Mouse (Mus musculus) megakaryocyte, adult 5-6 weeks (primary cell): ENCODE data around the gene Trim21. TPM values are rescaled to one million over a fixed set of nuclear protein-coding genes. Genes with fewer than 3 reads are reported as not detected.

Source experiments
- ATAC-seq: 2 replicates; pipeline ENCODE4 v1.8.0; 2016; ENCODE audit warnings: mild to moderate bottlenecking, inconsistent platforms; ENCODE audit not compliant: poor library complexity, severe bottlenecking
- total RNA-seq, 2 experiments: library from RNA; stranded (forward) in 1 of 2; stranded (reverse) in 1 of 2; fragments of 153-499, 151-499 nt in 1 of 2; fragments of 221-1000, 200-1000 nt in 1 of 2; gene quantifications; 2 replicates each; pipeline versions ENCODE4 v1.2.3 to v1.2.4; 2015 to 2017

The Trim21 gene
- total RNA-seq (2015): 14.9 and 16.5 TPM in 2 replicates
- total RNA-seq (2017): 31.4 and 53.9 TPM in 2 replicates

DNA sequence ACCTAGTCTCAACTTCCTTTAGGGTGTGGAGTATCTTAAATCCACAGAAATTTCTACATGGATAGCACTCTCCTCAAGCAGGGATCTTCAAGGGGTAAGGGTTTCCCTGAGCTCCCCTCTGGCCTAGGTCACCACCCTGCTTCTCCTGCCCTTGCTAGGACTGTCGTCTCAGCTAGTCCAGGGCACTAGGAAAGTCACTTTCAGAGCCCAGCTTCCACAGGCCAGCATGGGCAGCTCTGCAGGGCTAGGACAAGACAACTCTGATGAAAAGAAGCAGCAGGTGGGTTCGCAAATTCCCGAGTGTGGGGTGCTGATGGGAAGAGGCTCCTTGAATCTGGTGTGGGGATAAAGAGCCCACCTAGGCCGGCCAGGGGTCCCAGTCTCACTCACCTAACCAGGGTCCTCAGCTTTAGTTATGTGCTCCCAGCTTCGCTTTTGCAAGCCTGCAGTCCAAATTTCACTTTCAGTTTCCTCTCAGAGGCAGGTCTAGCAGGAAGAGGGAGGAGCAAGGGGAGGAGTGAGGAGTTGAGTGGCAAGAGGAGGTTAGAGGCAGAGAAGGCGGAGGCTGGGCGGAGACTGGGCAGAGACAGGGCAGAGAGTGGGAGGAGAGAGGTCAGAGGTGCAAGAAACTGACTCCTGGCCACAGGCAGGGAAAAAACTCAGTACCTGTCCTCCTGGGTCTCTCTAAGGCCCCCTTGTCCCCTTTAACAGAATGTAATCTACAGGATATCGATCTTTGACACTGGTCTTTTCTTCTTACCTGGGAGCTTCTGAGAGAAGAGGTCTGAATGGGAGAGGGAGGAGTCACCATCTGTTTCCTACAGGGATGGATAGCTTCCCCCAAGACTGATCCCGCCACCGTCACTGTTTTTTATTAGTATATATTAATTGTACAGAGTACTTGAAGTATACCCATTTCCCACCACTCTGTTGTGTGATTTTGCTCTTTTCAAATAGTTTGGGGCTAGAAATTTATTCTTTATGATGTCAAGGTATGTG lies at the start of gene Trim21:
Trim21 (minus strand) TSS at position 488 of the 999 bp plus-strand sequence.
- ATAC-seq: peak; percentile 99

DNA sequence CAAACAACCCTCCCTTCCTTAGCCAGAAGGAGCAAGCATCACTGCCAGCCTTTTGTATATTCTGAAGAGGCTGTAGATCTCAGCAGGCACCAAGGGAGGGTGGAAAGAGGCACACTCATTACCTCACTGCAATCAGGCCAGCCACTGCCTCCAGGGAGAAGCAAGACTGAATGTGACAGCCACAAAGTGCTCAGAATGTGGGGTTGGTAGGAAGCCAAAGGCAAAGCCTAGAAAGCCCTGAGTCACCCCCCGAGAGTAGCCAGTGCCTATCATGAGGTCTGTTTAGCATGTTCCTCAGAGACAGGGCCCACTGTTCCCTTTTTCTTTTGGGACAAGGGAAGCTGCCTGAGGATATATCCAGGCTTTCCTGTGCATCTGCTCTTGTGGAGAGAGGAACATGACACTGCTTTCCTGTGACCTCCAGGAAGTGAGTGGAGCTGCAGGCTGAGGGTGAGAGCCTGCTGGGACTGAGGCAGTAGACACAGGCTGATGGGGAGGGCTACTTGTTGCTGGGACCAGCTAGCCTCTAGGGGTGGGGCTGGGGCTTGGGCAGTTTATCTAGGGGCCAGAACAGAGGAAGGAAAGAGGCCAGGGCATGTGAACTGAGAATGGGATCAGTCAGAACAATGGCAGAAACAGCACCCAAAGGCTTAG lies 32.2 kb upstream of the Trim21 start, which contains the start of gene Olfr552:
Olfr552 (plus strand) TSS at position 393 of the 654 bp plus-strand sequence.
- ATAC-seq: peak; percentile 43; the same call in 1 of the 2 replicates

- ATAC-seq: no peak
These were observed 26.5 kb upstream of the Trim21 start, which contains the start of gene Olfr551 for GRCm38 (mm10) chr7:102591786-102592185. Gene Olfr551, minus strand, starts transcription at chr7:102591886.

GRCm38 (mm10) chr7:102575998-102576397 lies 10.7 kb upstream of the Trim21 start:
- ATAC-seq: no peak

DNA sequence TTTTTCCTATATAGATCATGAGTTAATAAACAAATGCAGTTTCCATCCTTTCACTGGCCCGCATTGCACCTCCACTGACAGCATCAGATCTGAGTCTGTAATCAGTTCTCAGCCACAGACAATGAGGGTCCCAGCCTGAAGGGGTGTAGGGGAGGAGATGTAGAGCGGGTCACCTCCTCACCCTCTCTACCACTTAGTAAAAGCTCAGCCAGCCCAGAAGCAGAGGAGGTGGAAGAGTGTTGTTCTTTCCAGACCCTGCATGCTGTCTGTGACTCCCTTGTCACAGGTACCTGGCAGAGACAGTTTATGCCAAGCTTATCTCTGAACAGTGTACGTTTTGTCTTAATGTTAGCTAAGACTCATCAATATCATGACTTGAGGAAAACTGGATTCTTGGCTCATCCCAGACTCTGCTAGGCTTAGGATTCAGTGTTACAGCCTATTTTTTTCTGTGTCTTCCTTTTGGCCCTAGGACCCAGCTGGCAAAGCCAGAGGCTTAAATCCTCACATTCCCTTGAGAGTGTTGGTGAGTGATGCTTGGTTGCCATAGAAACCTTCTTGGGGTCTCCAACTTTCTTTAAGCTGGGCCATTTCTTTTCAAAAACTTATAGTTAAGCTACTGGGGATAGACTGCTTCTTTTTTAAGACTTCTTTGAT lies 8.0 kb upstream of the Trim21 start:
- no peak for ATAC-seq

- no peak for ATAC-seq
These were observed 5.9 kb upstream of the Trim21 start, which contains the start of gene Olfr550 for GRCm38 (mm10) chr7:102571142-102571541. Gene Olfr550, plus strand, starts transcription at chr7:102571442.

- ATAC-seq: no peak
These were observed 933 bp upstream of the Trim21 start for GRCm38 (mm10) chr7:102566219-102566618.

GRCm38 (mm10) chr7:102553279-102553678 lies 12.0 kb downstream of the Trim21 start:
- ATAC-seq: peak; percentile 66; the same call in 1 of the 2 replicates

DNA sequence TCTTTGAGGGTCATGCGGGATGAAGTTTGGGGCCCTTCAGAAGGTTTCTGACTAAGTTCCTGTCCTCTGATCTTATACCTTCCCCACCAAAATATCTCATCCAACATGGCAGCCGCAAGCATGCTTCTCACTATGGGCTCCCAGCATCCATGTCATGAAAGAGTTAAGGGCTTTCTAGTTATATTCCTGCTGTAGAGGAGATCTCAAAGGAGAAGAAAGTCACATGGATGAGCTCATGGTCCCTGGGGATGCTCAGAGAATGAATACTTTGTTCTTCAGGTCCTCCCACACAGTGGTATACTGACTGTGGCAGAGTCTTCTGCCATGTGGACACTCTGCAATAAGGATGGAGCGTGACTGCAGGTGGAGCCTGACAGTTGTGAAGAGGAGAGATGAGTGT lies 15.7 kb downstream of the Trim21 start, which contains the start of gene Olfr549:
Olfr549 (plus strand) TSS at position 301 of the 400 bp plus-strand sequence.
- ATAC-seq: no peak

GRCm38 (mm10) chr7:102541251-102541650 lies 24.0 kb downstream of the Trim21 start:
- ATAC-seq: no peak

- peak; percentile 59 for ATAC-seq
These were observed 24.7 kb downstream of the Trim21 start, which contains the start of gene Olfr548-ps1 for GRCm38 (mm10) chr7:102540596-102540995. Gene Olfr548-ps1, plus strand, starts transcription at chr7:102540896.

DNA sequence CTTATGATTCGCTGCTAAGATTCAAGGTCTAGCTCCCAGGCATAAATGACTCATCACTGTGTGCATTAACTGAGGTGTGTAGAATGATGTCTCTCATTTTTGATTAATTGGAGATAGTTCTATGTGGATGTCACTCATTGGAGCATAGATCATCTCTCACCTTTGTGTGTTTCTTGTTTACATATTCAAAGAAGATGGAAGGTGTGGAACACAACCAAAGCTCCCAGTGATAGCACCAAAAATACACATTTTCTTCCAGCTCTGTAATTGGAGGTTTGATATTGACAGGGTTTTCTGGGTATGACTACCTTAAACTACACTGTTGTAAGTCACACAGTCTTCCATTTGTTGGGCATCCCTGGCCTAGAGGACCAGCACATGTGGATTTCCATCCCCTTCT lies 30.8 kb downstream of the Trim21 start, which contains the start of gene Olfr547:
Olfr547 (plus strand) TSS at position 301 of the 400 bp plus-strand sequence.
- ATAC-seq: no peak

DNA sequence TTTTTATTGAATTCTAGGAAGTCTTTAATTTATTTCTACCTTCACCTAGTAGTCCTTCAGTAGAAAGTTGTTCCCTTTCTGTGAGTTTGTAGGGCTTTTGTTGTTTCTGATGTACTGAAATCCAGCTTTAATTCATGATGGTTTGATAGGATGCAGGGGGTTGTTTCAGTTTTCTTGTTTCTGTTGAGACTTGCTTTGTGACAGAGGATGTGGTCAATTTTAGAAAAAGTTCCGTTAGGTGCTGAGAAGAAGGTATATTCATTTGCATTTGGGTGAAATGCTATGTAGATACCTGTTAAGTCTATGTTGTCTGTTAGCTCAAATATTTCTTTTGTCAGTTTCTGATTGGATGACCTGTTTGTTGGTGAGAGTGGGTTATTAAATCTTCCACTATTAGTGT lies 36.2 kb downstream of the Trim21 start:
- ATAC-seq: no peak

GRCm38 (mm10) chr7:102517051-102517335 lies 48.3 kb downstream of the Trim21 start:
- ATAC-seq: no peak

GRCm38 (mm10) chr7:102516261-102517050 lies 48.8 kb downstream of the Trim21 start:
- ATAC-seq: no peak

DNA sequence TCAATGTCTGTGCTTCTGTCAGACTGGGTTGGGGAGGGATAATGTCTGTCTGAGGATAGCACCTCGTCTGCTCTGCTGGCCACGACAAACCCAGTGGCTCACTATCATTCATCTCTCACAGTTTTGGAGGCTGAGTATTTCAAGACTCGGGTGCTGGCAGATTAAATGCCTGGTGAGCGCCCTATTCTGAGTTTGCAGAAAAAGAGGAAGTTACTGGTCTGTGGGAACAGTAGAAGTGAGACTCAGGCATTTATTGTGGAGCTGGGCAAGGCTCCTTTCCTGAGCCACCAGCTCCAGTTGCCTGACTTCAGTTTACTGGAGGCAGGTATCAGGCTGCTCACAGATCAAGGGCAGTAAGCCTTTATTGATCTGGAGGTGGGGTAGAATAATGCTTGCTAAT lies 51.1 kb downstream of the Trim21 start:
- peak; percentile 56 for ATAC-seq

DNA sequence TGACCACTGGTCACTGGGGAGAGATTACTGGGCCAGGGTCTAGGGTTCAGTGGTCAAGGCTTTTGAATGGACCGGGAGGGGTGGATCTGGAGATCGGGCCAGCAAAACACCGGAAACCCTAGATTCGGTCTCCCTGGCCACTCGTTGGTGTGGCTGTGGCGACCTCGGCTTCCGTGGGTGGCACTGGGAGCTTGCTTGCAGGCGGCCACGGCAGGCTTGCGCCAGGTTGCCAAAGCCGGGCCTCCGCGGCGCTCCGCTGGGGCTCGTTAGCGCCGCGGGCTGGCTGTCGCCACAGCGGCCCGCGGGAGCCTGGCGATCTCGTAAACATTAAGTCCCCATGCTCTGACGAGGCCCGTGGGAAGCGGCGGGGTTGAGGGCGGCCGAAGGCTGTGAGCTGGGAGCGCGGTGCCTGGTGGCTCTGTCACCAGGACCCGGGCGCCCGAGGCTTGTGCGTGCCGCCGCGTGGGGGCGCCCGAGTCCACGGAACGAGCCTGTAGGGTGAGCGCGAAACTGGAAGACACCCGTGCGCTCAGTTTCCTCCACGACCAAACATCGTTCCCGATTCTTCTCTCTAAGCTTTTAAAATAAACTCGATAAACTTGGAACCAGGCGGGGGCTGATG lies 52.4 kb downstream of the Trim21 start:
- ATAC-seq: peak; percentile 88

GRCm38 (mm10) chr7:102511927-102512326 lies 53.4 kb downstream of the Trim21 start:
- peak; percentile 38; the same call in 1 of the 2 replicates for ATAC-seq

GRCm38 (mm10) chr7:102509726-102510125 lies 55.6 kb downstream of the Trim21 start:
- ATAC-seq: no peak
